Mouse (Mus musculus) liver, postnatal 0 days (tissue): ENCODE data around the gene Cntn1.

Experiments used
- CTCF ChIP-seq: sonication (generic); IDR thresholded peaks from 2 replicates; pipeline ENCODE4 v1.5.1; 2016; ENCODE audit warnings: antibody characterized with exemption, low read depth
- EP300 ChIP-seq: IDR thresholded peaks from 2 replicates; pipeline ENCODE4 v1.6.1; 2016; ENCODE audit warnings: antibody characterized with exemption, low read depth, mild to moderate bottlenecking

GRCm38 (mm10) chr15:92137026-92137425 lies 86.1 kb downstream of the Cntn1 start:
- no peak for TF ChIP-seq CTCF
- no peak for TF ChIP-seq EP300
